Mouse (Mus musculus) erythroblast, embryonic 14.5 days (primary cell): ENCODE data around the gene Six2.

Source experiments
- GATA1 ChIP-seq: IDR thresholded peaks from 2 replicates; pipeline ENCODE4 v1.6.1; 2012; ENCODE audit warnings: low read length, inconsistent platforms, mixed read lengths
- TAL1 ChIP-seq: IDR thresholded peaks from 3 replicates; pipeline ENCODE4 v1.6.1; 2012; ENCODE audit warnings: low read length, inconsistent platforms, mixed read lengths

DNA sequence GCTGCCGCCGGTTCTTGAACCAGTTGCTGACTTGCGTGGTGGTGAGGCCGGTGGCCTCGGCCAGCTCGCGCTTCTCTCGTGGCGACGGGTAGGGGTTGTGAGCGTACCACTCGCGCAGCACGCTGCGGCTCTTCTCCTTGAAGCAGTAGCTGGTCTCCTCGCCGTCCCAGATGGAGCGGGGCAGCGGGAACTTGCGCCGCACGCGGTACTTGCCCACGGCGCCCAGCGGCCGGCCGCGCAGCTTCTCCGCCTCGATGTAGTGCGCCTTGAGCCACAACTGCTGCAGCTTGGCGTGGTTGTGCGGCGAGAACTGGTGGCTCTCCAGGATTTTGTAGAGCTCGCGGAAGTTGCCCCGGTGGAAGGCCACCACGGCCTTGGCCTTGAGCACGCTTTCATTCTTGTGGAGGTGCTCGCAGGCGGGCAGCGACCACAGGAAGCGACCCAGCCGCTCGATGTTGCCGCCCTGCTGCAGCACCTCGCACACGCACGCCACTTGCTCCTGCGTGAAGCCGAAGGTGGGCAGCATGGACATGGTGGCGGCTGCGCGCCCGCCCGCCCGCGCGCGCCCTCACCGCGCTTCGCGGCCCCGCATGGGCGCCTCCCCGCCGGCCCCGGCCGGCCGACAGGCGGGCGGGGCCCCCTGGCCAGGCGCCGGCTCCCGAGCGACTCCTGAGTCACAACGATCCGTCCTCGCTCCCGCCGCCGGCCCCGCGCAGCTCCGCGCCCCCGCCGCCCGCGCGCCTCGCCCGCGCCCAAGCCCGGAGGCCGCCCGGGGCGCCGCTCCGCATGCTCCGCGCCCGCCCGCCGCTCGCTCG, 446 bp downstream of the Six2 start:
- TF ChIP-seq GATA1 = no peak
- TF ChIP-seq TAL1 = no peak
